Mouse (Mus musculus) liver, adult 2 months (tissue): ENCODE results near the gene Slc9a9. TPM values are rescaled to one million over a fixed set of nuclear protein-coding genes. Genes with fewer than 3 reads are reported as not detected.

Experiments
- DNase-seq: peaks from one replicate; pipeline ENCODE4 v3.0.0-alpha.2; 2011; ENCODE audit warnings: low read depth, low spot score; ENCODE audit errors: extremely low read depth
- H3K27ac ChIP-seq: fragments of 200-500 bp; replicated peaks from 2 replicates; pipeline ENCODE4 v1.5.1; 2012; ENCODE audit warnings: low read depth, mild to moderate bottlenecking, control low read depth, inconsistent platforms, low read length; ENCODE audit not compliant: insufficient read depth
- H3K27me3 ChIP-seq: fragments of 200-500 bp; 2 replicates; pipeline ENCODE4 v1.6.1; 2012; ENCODE audit warnings: mild to moderate bottlenecking, moderate library complexity, low read length, inconsistent platforms; ENCODE audit not compliant: control insufficient read depth, insufficient read depth
- H3K36me3 ChIP-seq: fragments of 200-500 bp; 2 replicates; pipeline ENCODE4 v1.6.1; 2012; ENCODE audit warnings: low read length, inconsistent platforms; ENCODE audit not compliant: control insufficient read depth, insufficient read depth
- H3K4me1 ChIP-seq: fragments of 200-500 bp; 2 replicates; pipeline ENCODE4 v1.6.1; 2011; ENCODE audit warnings: low read length; ENCODE audit not compliant: control insufficient read depth, insufficient read depth
- H3K4me3 ChIP-seq: fragments of 200-500 bp; 2 replicates; pipeline ENCODE4 v1.5.1; 2011; ENCODE audit warnings: low read depth, mild to moderate bottlenecking, control low read depth, low read length, moderate library complexity; ENCODE audit not compliant: insufficient read depth
- H3K79me2 ChIP-seq: fragments of 200-500 bp; 2 replicates; pipeline ENCODE4 v1.6.1; 2012; ENCODE audit warnings: inconsistent platforms, mild to moderate bottlenecking, low read length, moderate library complexity; ENCODE audit not compliant: control insufficient read depth, insufficient read depth
- H3K9ac ChIP-seq: fragments of 200-500 bp; 2 replicates; pipeline ENCODE4 v1.6.1; 2012; ENCODE audit warnings: low read depth, mild to moderate bottlenecking, control low read depth, inconsistent platforms, low read length
- CTCF ChIP-seq: fragments of 200-500 bp; IDR thresholded peaks from 2 replicates; pipeline ENCODE4 v1.5.1; 2011; ENCODE audit warnings: low read depth, low read length, control low read depth
- POLR2A ChIP-seq: fragments of 200-500 bp; IDR thresholded peaks from 2 replicates; pipeline ENCODE4 v1.6.1; 2011; ENCODE audit warnings: low read length, control low read depth; ENCODE audit not compliant: insufficient read depth; ENCODE audit errors: extremely low read depth
- WGBS: fragments of 180-500 bp; shearing (Covaris S2); methylation state at CpG from one replicate; pipeline ENCODE4 v1.1.7; 2018; 5-methylcytosine and 5-hydroxymethylcytosine counted together
- polyA plus RNA-seq: library from polyadenylated mRNA; depleted of rRNA; stranded (reverse); fragments of >200 nt; gene quantifications from 2 replicates; pipeline ENCODE4 v1.2.3, GENCODE M21; 2012
- total RNA-seq: library from RNA; depleted of rRNA; stranded (reverse); fragments of >200 nt; gene quantifications from 2 replicates; pipeline ENCODE4 v1.2.3, GENCODE M21; 2014

Gene Slc9a9
- total and polyA plus RNA-seq, 2 experiments, result 1.7 to 6.0 TPM

GRCm38 (mm10) chr9:95075856-95076255 is 406.1 kb downstream of the Slc9a9 start:
- WGBS, result 80% methylated on average over 12 of the region's 12 CpGs
- Histone ChIP-seq H3K79me2 (no peaks in the 10 kb centered on the region), H3K36me3 (no peaks in the 10 kb centered on the region), H3K27ac (no peak overlapping the region), H3K27me3 (no peaks in the 10 kb centered on the region), H3K4me1 (0 out of 2 replicates have a peak, but pooled peaks cover 3% of the 10 kb centered on the region), H3K9ac (no peak overlapping the region), H3K4me3 (no peak overlapping the region)
- no peak for DNase-seq
- TF ChIP-seq POLR2A, result no peak

GRCm38 (mm10) chr9:95077938-95078337 is 408.2 kb downstream of the Slc9a9 start:
- H3K79me2 ChIP-seq, result no peaks in the 10 kb centered on the region
- H3K36me3 ChIP-seq, result no peaks in the 10 kb centered on the region
- no peaks in the 10 kb centered on the region for H3K27me3 ChIP-seq
- no peak for TF ChIP-seq CTCF
- TF ChIP-seq POLR2A, result no peak
- 98% methylated on average over 5 of the region's 5 CpGs for WGBS
- no peak overlapping the region for H3K4me3 ChIP-seq
- no peak for DNase-seq
- no peak overlapping the region for H3K9ac ChIP-seq
- no peak overlapping the region for H3K27ac ChIP-seq
- H3K4me1 ChIP-seq, result no peaks in the 10 kb centered on the region

- H3K4me3 ChIP-seq, result no peak overlapping the region
- no peak overlapping the region for H3K27ac ChIP-seq
- H3K79me2 ChIP-seq, result no peaks in the 10 kb centered on the region
- DNase-seq, result no peak
- H3K27me3 ChIP-seq, result no peaks in the 10 kb centered on the region
- H3K4me1 ChIP-seq, result no peaks in the 10 kb centered on the region
- TF ChIP-seq POLR2A, result no peak
- TF ChIP-seq CTCF, result no peak
- 90% methylated on average over 3 of the region's 3 CpGs for WGBS
- H3K9ac ChIP-seq, result no peak overlapping the region
- no peaks in the 10 kb centered on the region for H3K36me3 ChIP-seq
Measured at GRCm38 (mm10) chr9:95078626-95079025, 408.9 kb downstream of the Slc9a9 start.

- H3K79me2 ChIP-seq, result no peaks in the 10 kb centered on the region
- H3K4me1 ChIP-seq, result no peaks in the 10 kb centered on the region
- H3K4me3 ChIP-seq, result no peak overlapping the region
- H3K36me3 ChIP-seq, result no peaks in the 10 kb centered on the region
- H3K27ac ChIP-seq, result no peak overlapping the region
- H3K9ac ChIP-seq, result no peak overlapping the region
- no peak for DNase-seq
- TF ChIP-seq CTCF (no peak), POLR2A (no peak)
- H3K27me3 ChIP-seq, result no peaks in the 10 kb centered on the region
Measured at GRCm38 (mm10) chr9:95079951-95080350, 410.2 kb downstream of the Slc9a9 start.

- 81% methylated on average over 8 of the region's 8 CpGs for WGBS
- DNase-seq, result no peak
- Histone ChIP-seq H3K4me1 (no peaks in the 10 kb centered on the region), H3K4me3 (no peak overlapping the region), H3K27ac (no peak overlapping the region), H3K27me3 (no peaks in the 10 kb centered on the region), H3K79me2 (no peaks in the 10 kb centered on the region), H3K9ac (no peak overlapping the region), H3K36me3 (no peaks in the 10 kb centered on the region)
- no peak for TF ChIP-seq POLR2A
Measured at GRCm38 (mm10) chr9:95086109-95086821, 416.6 kb downstream of the Slc9a9 start.

- Histone ChIP-seq H3K9ac (no peak overlapping the region), H3K27ac (no peak overlapping the region), H3K27me3 (no peaks in the 10 kb centered on the region), H3K4me3 (no peak overlapping the region), H3K4me1 (no peaks in the 10 kb centered on the region), H3K79me2 (no peaks in the 10 kb centered on the region), H3K36me3 (no peaks in the 10 kb centered on the region)
- TF ChIP-seq POLR2A, result no peak
- no peak for TF ChIP-seq CTCF
- WGBS, result 95% methylated on average over 4 of the region's 4 CpGs
- DNase-seq, result no peak
Measured at GRCm38 (mm10) chr9:95088221-95088620, 418.5 kb downstream of the Slc9a9 start.
